22 mouse cellular contexts compared by ENCODE assay signal in genomic region chr9:21559151-21559550, GRCm38 (mm10). TPM values are rescaled to one million over a fixed set of nuclear protein-coding genes. Genes with fewer than 3 reads are reported as not detected.
A peak's percentile ranks its signal among the peaks of the same experiment; 100 is the strongest.
DNase-seq lines count a peak whose midpoint lies in the region; ATAC-seq and TF ChIP-seq lines count a peak whose summit lies in the region.
"Had no signal": no experiment of that assay in that cellular context is flagged by ENCODE, and none has a peak within 500 bp of the region (broad histone marks: within the 10 kb centered on the region; RNA-seq: fewer than 3 reads in every experiment).

No protein-coding gene starts in this region.

- peak overlapping the region; percentile 69 for H3K4me2 ChIP-seq in liver, embryonic 15.5 days
- H3K4me2 ChIP-seq: embryonic facial prominence, embryonic 13.5 days; hindbrain, embryonic 13.5 days; limb, embryonic 15.5 days; midbrain, embryonic 13.5 days had no signal

- no peak for TF ChIP-seq POLR2A in MEL (IDR thresholded peaks at IDR 0.05; ENCODE audit: control insufficient read depth in 1 of 2, insufficient read depth in 1 of 2, low read depth in 1 of 2, low read length in 2 of 2, poor library complexity in 1 of 2)

- peaks cover 48% of the 10 kb centered on the region for H3K79me2 ChIP-seq in MEL (ENCODE audit: control insufficient read depth, insufficient read depth, low read length, poor library complexity)

- H3K27ac ChIP-seq in heart, embryonic 10.5 days = peak overlapping the region; percentile 10; the same call in 1 of the 2 replicates
- H3K27ac ChIP-seq in MEL (ENCODE audit: control insufficient read depth, low read depth, low read length) = peak overlapping the region; percentile 18; the same call in 1 of the 2 replicates
- peak overlapping the region; percentile 94 for H3K27ac ChIP-seq in liver, embryonic 15.5 days (replicated peaks)
- H3K27ac ChIP-seq: embryonic facial prominence, embryonic 13.5 days; hindbrain, embryonic 13.5 days; limb, embryonic 15.5 days; midbrain, embryonic 13.5 days had no signal

- H3K4me1 ChIP-seq in heart, embryonic 10.5 days = peaks cover 30% of the 10 kb centered on the region
- peaks cover 21 to 35% of the 10 kb centered on the region in 2 experiments for H3K4me1 ChIP-seq in MEL (ENCODE audit: control insufficient read depth in 1 of 2, insufficient read depth in 2 of 2, low read length in 2 of 2)
- peaks cover 83% of the 10 kb centered on the region for H3K4me1 ChIP-seq in erythroblast, embryonic 14.5 days (ENCODE audit: control insufficient read depth)
- H3K4me1 ChIP-seq in liver, embryonic 15.5 days (replicated peaks) = peaks cover 69% of the 10 kb centered on the region
- H3K4me1 ChIP-seq: limb, embryonic 15.5 days had no signal

- DNase-seq in heart, embryonic 10.5 days (ENCODE audit: low spot score) = peak; percentile 73
- DNase-seq in heart, postnatal 14 days = no peak
- no peak for DNase-seq in MEL (ENCODE audit: low read depth, low spot score)
- DNase-seq in lung, adult 18-20 months = no peak
- no peak for DNase-seq in layer of hippocampus, adult 11-12 months (ENCODE audit: low spot score)
- DNase-seq: cerebellum, adult 2 months; cerebellum, postnatal 25 days; embryo, embryonic 11 days; gastrocnemius, postnatal 25 days; kidney, adult 18-20 months; left cerebral cortex, postnatal 4 days; right cerebral cortex, postnatal 14 days; thymus, postnatal 25 days had no signal

- no peak overlapping the region for H3K9ac ChIP-seq in MEL (ENCODE audit: control insufficient read depth, low read depth, low read length, poor library complexity, severe bottlenecking)
- H3K9ac ChIP-seq in liver, embryonic 15.5 days = peak overlapping the region; percentile 17
- H3K9ac ChIP-seq: embryonic facial prominence, embryonic 13.5 days; hindbrain, embryonic 13.5 days; limb, embryonic 15.5 days; midbrain, embryonic 13.5 days had no signal

- WGBS in heart, embryonic 10.5 days = 95% methylated on average over 3 of the region's 3 CpGs
- 86% methylated on average over 3 of the region's 3 CpGs for WGBS in liver, embryonic 15.5 days (ENCODE audit: insufficient replicate concordance)

- no peak for TF ChIP-seq RAD21 in MEL (IDR thresholded peaks at IDR 0.05; ENCODE audit: low read depth, low read length)

- intact Hi-C loops in heart, postnatal 14 days (cut with DNase I) = no loop called here

- TF ChIP-seq CTCF in MEL (IDR thresholded peaks at IDR 0.05 in 2 of 3, conservative IDR thresholded peaks at IDR 0.05 in 1 of 3; ENCODE audit: control insufficient read depth in 1 of 3, insufficient read depth in 1 of 3, low read depth in 2 of 3, low read length in 3 of 3, poor library complexity in 1 of 3, severe bottlenecking in 1 of 3) = no peak

- no peaks in the 10 kb centered on the region for H3K27me3 ChIP-seq in heart, embryonic 10.5 days (ENCODE audit: insufficient read depth, poor library complexity, severe bottlenecking)
- no peaks in the 10 kb centered on the region for H3K27me3 ChIP-seq in MEL (ENCODE audit: control insufficient read depth in 1 of 2, insufficient read depth in 2 of 2, low read length in 2 of 2)
- no peaks in the 10 kb centered on the region for H3K27me3 ChIP-seq in erythroblast, embryonic 14.5 days (ENCODE audit: control insufficient read depth)
- no peaks in the 10 kb centered on the region for H3K27me3 ChIP-seq in liver, embryonic 15.5 days
- H3K27me3 ChIP-seq: embryonic facial prominence, embryonic 13.5 days; hindbrain, embryonic 13.5 days; limb, embryonic 15.5 days; midbrain, embryonic 13.5 days had no signal

- ATAC-seq in liver, embryonic 15.5 days (ENCODE audit: insufficient read depth) = no peak
- ATAC-seq in frontal cortex, adult (ENCODE audit: low TSS enrichment) = no peak
- ATAC-seq: CD4-positive, CD25-positive, alpha-beta regulatory T cell, adult 4 months; forebrain, embryonic 16.5 days; midbrain, embryonic 13.5 days had no signal

- no peaks in the 10 kb centered on the region for H3K9me3 ChIP-seq in heart, embryonic 10.5 days
- no peaks in the 10 kb centered on the region for H3K9me3 ChIP-seq in MEL (replicated peaks; ENCODE audit: insufficient read depth, low read length)
- H3K9me3 ChIP-seq in erythroblast, embryonic 14.5 days (ENCODE audit: control insufficient read depth, low read length) = no peaks in the 10 kb centered on the region
- H3K9me3 ChIP-seq in liver, embryonic 15.5 days (replicated peaks) = no peaks in the 10 kb centered on the region
- H3K9me3 ChIP-seq: embryonic facial prominence, embryonic 13.5 days; hindbrain, embryonic 13.5 days; limb, embryonic 15.5 days; midbrain, embryonic 13.5 days had no signal

- peaks cover 51% of the 10 kb centered on the region for H3K36me3 ChIP-seq in heart, embryonic 10.5 days
- peaks cover 33 to 55% of the 10 kb centered on the region in 2 experiments for H3K36me3 ChIP-seq in MEL (ENCODE audit: control insufficient read depth in 1 of 2, insufficient read depth in 2 of 2, low read length in 2 of 2)
- peaks cover 80% of the 10 kb centered on the region for H3K36me3 ChIP-seq in erythroblast, embryonic 14.5 days (ENCODE audit: control insufficient read depth)
- peaks cover 28% of the 10 kb centered on the region; the same call in 1 of the 2 replicates for H3K36me3 ChIP-seq in liver, embryonic 15.5 days (replicated peaks)

- no peak overlapping the region for H3K4me3 ChIP-seq in heart, embryonic 10.5 days
- H3K4me3 ChIP-seq in MEL (ENCODE audit: control insufficient read depth in 1 of 2, insufficient read depth in 1 of 2, low read depth in 2 of 2, low read length in 2 of 2) = no peak overlapping the region
- H3K4me3 ChIP-seq in erythroblast, embryonic 14.5 days (replicated peaks) = peak overlapping the region; percentile 53
- no peak overlapping the region for H3K4me3 ChIP-seq in liver, embryonic 15.5 days (replicated peaks)
- H3K4me3 ChIP-seq: embryonic facial prominence, embryonic 13.5 days; hindbrain, embryonic 13.5 days; limb, embryonic 15.5 days; midbrain, embryonic 13.5 days had no signal

- TF ChIP-seq EP300 in MEL (IDR thresholded peaks at IDR 0.05; ENCODE audit: low read depth in 1 of 2, low read length in 2 of 2) = no peak

TF ChIP-seq in MEL, 35 proteins besides CTCF, POLR2A, EP300 and RAD21 (continues in another document):
- TF ChIP-seq ZC3H11A (IDR thresholded peaks at IDR 0.05; ENCODE audit: low read depth, low read length) (no peak), NRF1 (IDR thresholded peaks at IDR 0.05; ENCODE audit: insufficient read depth, low read depth, low read length, poor library complexity, severe bottlenecking) (no peak), GATA1 (IDR thresholded peaks at IDR 0.05; ENCODE audit: low read depth, low read length) (no peak), ZMIZ1 (IDR thresholded peaks at IDR 0.05; ENCODE audit: low read depth, low read length) (no peak), ZNF384 (IDR thresholded peaks at IDR 0.05; ENCODE audit: low read depth, low read length) (no peak), ETS1 (IDR thresholded peaks at IDR 0.05; ENCODE audit: low read depth, low read length) (no peak), CHD2 (IDR thresholded peaks at IDR 0.05; ENCODE audit: low read length) (no peak), NELFE (IDR thresholded peaks at IDR 0.05; ENCODE audit: low read depth, low read length) (no peak), MAFK (IDR thresholded peaks at IDR 0.05; ENCODE audit: borderline replicate concordance, low read depth, low read length) (no peak)

RNA-seq across cellular contexts. Expression of gene Carm1, which starts 12.5 kb away (rescaled TPM):
- 49.0 and 59.6 TPM in 2 replicates for polyA plus RNA-seq in heart, embryonic 10.5 days (2016; fragmentation: Nextera tagmentation; extraction: Ambion mirVana)
- 10 to 100 TPM; 50.3 to 54.2 TPM for total RNA-seq in heart, postnatal 14 days (2021)
- 121 and 131 TPM in 2 replicates for total RNA-seq in MEL (2012; rRNA removed)
- polyA plus RNA-seq in MEL (2012; ENCODE audit: insufficient read depth in 1 of 2, insufficient read length in 2 of 2, low read depth in 1 of 2, low replicate concordance in 2 of 2, missing spikeins in 1 of 2) = 100 to 1,000 TPM; 121 to 423 TPM
- 41.9 and 46.0 TPM in 2 replicates for polyA plus RNA-seq in erythroblast, embryonic 14.5 days (2012)
- polyA plus RNA-seq in liver, embryonic 15.5 days (2015; fragmentation: Nextera tagmentation; extraction: Ambion mirVana) = 18.2 and 23.1 TPM in 2 replicates

RNA-seq across cellular contexts. Expression of gene AB124611, which starts 33.2 kb away (rescaled TPM):
- 1.3 and 2.5 TPM in 2 replicates for polyA plus RNA-seq in heart, embryonic 10.5 days (2016; fragmentation: Nextera tagmentation; extraction: Ambion mirVana)
- 1 to 10 TPM; 2.1 TPM for total RNA-seq in heart, postnatal 14 days (2021)
- 37.2 and 55.2 TPM in 2 replicates for total RNA-seq in MEL (2012; rRNA removed)
- 10 to 100 TPM in 1 of 2 experiments, not detected in 1; 58.7 TPM for polyA plus RNA-seq in MEL (2012; ENCODE audit: insufficient read depth in 1 of 2, insufficient read length in 2 of 2, low read depth in 1 of 2, low replicate concordance in 2 of 2, missing spikeins in 1 of 2)
- 0.13 and 0.39 TPM in 2 replicates for polyA plus RNA-seq in erythroblast, embryonic 14.5 days (2012)
- 9.5 and 10.5 TPM in 2 replicates for polyA plus RNA-seq in liver, embryonic 15.5 days (2015; fragmentation: Nextera tagmentation; extraction: Ambion mirVana)

RNA-seq across cellular contexts. Expression of gene Timm29, which starts 33.4 kb away (rescaled TPM):
- polyA plus RNA-seq in heart, embryonic 10.5 days (2016; fragmentation: Nextera tagmentation; extraction: Ambion mirVana) = 27.4 and 33.3 TPM in 2 replicates
- total RNA-seq in heart, postnatal 14 days (2021) = 10 to 100 TPM; 49.4 to 50.7 TPM
- 74.1 and 87.9 TPM in 2 replicates for total RNA-seq in MEL (2012; rRNA removed)
- polyA plus RNA-seq in MEL (2012; ENCODE audit: insufficient read depth in 1 of 2, insufficient read length in 2 of 2, low read depth in 1 of 2, low replicate concordance in 2 of 2, missing spikeins in 1 of 2) = 100 to 1,000 TPM in 1 of 2 experiments, 10 to 100 TPM in 1; 45.8 to 163 TPM
- 0.74 and 1.2 TPM in 2 replicates for polyA plus RNA-seq in erythroblast, embryonic 14.5 days (2012)
- polyA plus RNA-seq in liver, embryonic 15.5 days (2015; fragmentation: Nextera tagmentation; extraction: Ambion mirVana) = 18.4 and 18.9 TPM in 2 replicates

RNA-seq across cellular contexts. Expression of gene Yipf2, which starts 33.5 kb away (rescaled TPM):
- 17.1 and 22.8 TPM in 2 replicates for polyA plus RNA-seq in heart, embryonic 10.5 days (2016; fragmentation: Nextera tagmentation; extraction: Ambion mirVana)
- total RNA-seq in heart, postnatal 14 days (2021) = 1 to 10 TPM; 6.6 to 7.0 TPM
- 22.8 and 24.0 TPM in 2 replicates for total RNA-seq in MEL (2012; rRNA removed)
- polyA plus RNA-seq in MEL (2012; ENCODE audit: insufficient read depth in 1 of 2, insufficient read length in 2 of 2, low read depth in 1 of 2, low replicate concordance in 2 of 2, missing spikeins in 1 of 2) = 10 to 100 TPM in 1 of 2 experiments, not detected in 1; 84.9 TPM
- 0.20 and 0.25 TPM in 2 replicates for polyA plus RNA-seq in erythroblast, embryonic 14.5 days (2012)
- polyA plus RNA-seq in liver, embryonic 15.5 days (2015; fragmentation: Nextera tagmentation; extraction: Ambion mirVana) = 10.9 and 12.7 TPM in 2 replicates

RNA-seq across cellular contexts. Expression of gene Tmed1, which starts 49.1 kb away (rescaled TPM):
- 119 and 134 TPM in 2 replicates for polyA plus RNA-seq in heart, embryonic 10.5 days (2016; fragmentation: Nextera tagmentation; extraction: Ambion mirVana)
- 10 to 100 TPM; 40.7 to 44.5 TPM for total RNA-seq in heart, postnatal 14 days (2021)
- total RNA-seq in MEL (2012; rRNA removed) = 128 and 146 TPM in 2 replicates
- 10 to 100 TPM in 1 of 2 experiments, not detected in 1; 89.4 TPM for polyA plus RNA-seq in MEL (2012; ENCODE audit: insufficient read depth in 1 of 2, insufficient read length in 2 of 2, low read depth in 1 of 2, low replicate concordance in 2 of 2, missing spikeins in 1 of 2)
- polyA plus RNA-seq in erythroblast, embryonic 14.5 days (2012) = 0.47 and 0.75 TPM in 2 replicates
- 31.5 and 33.6 TPM in 2 replicates for polyA plus RNA-seq in liver, embryonic 15.5 days (2015; fragmentation: Nextera tagmentation; extraction: Ambion mirVana)

Comparison
In these comparisons a context has a peak if more than half of its experiments do, and no peak if none do; other contexts are left out.
1. H3K27ac ChIP-seq: peak in every context shown above with its lines; median percentile 94 in liver, embryonic 15.5 days; 18 in MEL; 10 in heart, embryonic 10.5 days.